Mouse (Mus musculus) liver, adult (tissue): ENCODE results near the gene Olfr93.

Experiments used
- GATA4 ChIP-seq: IDR thresholded peaks from 2 replicates; pipeline ENCODE4 v1.6.1; 2014; ENCODE audit warnings: mild to moderate bottlenecking, low read length; ENCODE audit not compliant: insufficient replicate concordance

Gene Olfr93

GRCm38 (mm10) chr17:37161394-37161793 is at the start of gene Olfr93:
Gene Olfr93 (minus strand): TSS chr17:37161494.
- TF ChIP-seq GATA4 = no peak

GRCm38 (mm10) chr17:37203917-37204236 is 42.6 kb upstream of the Olfr93 start:
- no peak for TF ChIP-seq GATA4

GRCm38 (mm10) chr17:37203206-37203916 is 42.1 kb upstream of the Olfr93 start:
- TF ChIP-seq GATA4 = no peak

- TF ChIP-seq GATA4 = no peak
These were observed 39.6 kb upstream of the Olfr93 start, which contains the start of gene Olfr94 for GRCm38 (mm10) chr17:37200894-37201293. Gene Olfr94 (minus strand): TSS chr17:37200994.

GRCm38 (mm10) chr17:37196845-37197724 is 35.8 kb upstream of the Olfr93 start:
- no peak for TF ChIP-seq GATA4

- no peak for TF ChIP-seq GATA4
These were observed 33.5 kb upstream of the Olfr93 start for GRCm38 (mm10) chr17:37194782-37195181.

GRCm38 (mm10) chr17:37193656-37194055 is 32.4 kb upstream of the Olfr93 start, which contains the start of gene Ubd:
Gene Ubd (plus strand): TSS chr17:37193892.
- no peak for TF ChIP-seq GATA4

GRCm38 (mm10) chr17:37193032-37193431 is 31.7 kb upstream of the Olfr93 start:
- TF ChIP-seq GATA4 = no peak

GRCm38 (mm10) chr17:37190711-37191110 is 29.4 kb upstream of the Olfr93 start:
- TF ChIP-seq GATA4 = no peak

GRCm38 (mm10) chr17:37185474-37185873 is 24.2 kb upstream of the Olfr93 start:
- TF ChIP-seq GATA4 = no peak

GRCm38 (mm10) chr17:37119988-37120387 is 41.3 kb downstream of the Olfr93 start, which contains the start of gene Olfr92:
Gene Olfr92 (minus strand): TSS chr17:37120088.
- no peak for TF ChIP-seq GATA4

- TF ChIP-seq GATA4 = no peak
These were observed 63.1 kb downstream of the Olfr93 start, which contains the start of gene Olfr91 for GRCm38 (mm10) chr17:37098178-37098577. Gene Olfr91 (minus strand): TSS chr17:37098278.

- TF ChIP-seq GATA4 = no peak
These were observed 68.0 kb downstream of the Olfr93 start for GRCm38 (mm10) chr17:37093289-37093688.

GRCm38 (mm10) chr17:37092198-37092597 is 69.1 kb downstream of the Olfr93 start:
- no peak for TF ChIP-seq GATA4
